Mouse (Mus musculus) neural tube, embryonic 12.5 days (tissue): ENCODE data around the gene Xrcc1. TPM values are rescaled to one million over a fixed set of nuclear protein-coding genes. Genes with fewer than 3 reads are reported as not detected.
A peak's percentile ranks its signal among the peaks of the same experiment; 100 is the strongest.
"Not testable (repeated sequence)": the region's sequence is repeated elsewhere in the genome, so short reads cannot be mapped to it uniquely, and the experiment has no call there.

Experiments
- ATAC-seq: fragments of 200-750 bp; cut with Nextera tagmentation; 2 replicates; pipeline ENCODE4 v1.8.0; 2017; ENCODE audit warnings: low read depth, mild to moderate bottlenecking, moderate TSS enrichment, moderate library complexity; ENCODE audit not compliant: low FRiP score
- H3K27ac ChIP-seq: fragments of 300-500 bp; sonication (generic); 2 replicates; pipeline ENCODE4 v1.5.1; 2016
- H3K27me3 ChIP-seq: fragments of 300-500 bp; sonication (generic); replicated peaks from 2 replicates; pipeline ENCODE4 v1.6.1; 2016; ENCODE audit warnings: mild to moderate bottlenecking
- H3K36me3 ChIP-seq: fragments of 300-500 bp; sonication (generic); 2 replicates; pipeline ENCODE4 v1.6.1; 2016; ENCODE audit warnings: mild to moderate bottlenecking
- H3K4me1 ChIP-seq: fragments of 300-500 bp; sonication (generic); 2 replicates; pipeline ENCODE4 v1.6.1; 2016
- H3K4me2 ChIP-seq: fragments of 300-500 bp; sonication (generic); replicated peaks from 2 replicates; pipeline ENCODE4 v1.6.1; 2016; ENCODE audit warnings: mild to moderate bottlenecking
- H3K4me3 ChIP-seq: fragments of 300-500 bp; sonication (generic); 2 replicates; pipeline ENCODE4 v1.5.1; 2016
- H3K9ac ChIP-seq: fragments of 300-500 bp; sonication (generic); 2 replicates; pipeline ENCODE4 v1.6.1; 2016; ENCODE audit warnings: mild to moderate bottlenecking
- H3K9me3 ChIP-seq: fragments of 300-500 bp; sonication (generic); 2 replicates; pipeline ENCODE4 v1.6.1; 2016; ENCODE audit warnings: mild to moderate bottlenecking
- WGBS: fragments of 180-500 bp; shearing (Covaris S2); methylation state at CpG from one replicate; pipeline ENCODE4 v1.1.7; 2016; 5-methylcytosine and 5-hydroxymethylcytosine counted together
- polyA plus RNA-seq: library from polyadenylated mRNA; unstranded; fragments of >200 nt; fragmentation: Nextera tagmentation; extraction: Ambion mirVana; gene quantifications from 2 replicates; pipeline ENCODE4 v1.2.1, GENCODE M21; 2016

Xrcc1 gene
- polyA plus RNA-seq, 1 experiment from 2014 or later = 83.4 TPM

DNA sequence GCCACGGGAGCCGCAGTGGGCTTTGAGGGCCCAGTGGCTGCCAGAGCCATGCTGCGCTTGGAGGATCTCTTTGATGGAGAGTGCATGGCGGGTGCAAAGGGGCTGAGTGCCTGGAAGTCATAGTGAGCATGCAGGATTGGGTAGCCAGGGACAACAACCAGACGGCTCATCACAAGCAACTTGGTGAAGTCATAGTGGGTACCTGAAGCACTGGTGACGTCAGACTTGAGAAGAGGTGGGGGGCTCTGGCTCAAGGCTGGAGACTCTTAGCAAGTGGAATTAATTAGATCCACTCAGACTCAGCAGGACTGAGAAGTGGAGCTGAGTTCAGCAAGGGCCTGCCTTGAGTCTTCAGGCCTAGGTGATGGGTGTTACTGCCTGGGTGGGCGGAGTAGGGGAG lies 33.7 kb upstream of the Xrcc1 start, which contains the start of gene AC161166.1:
Gene AC161166.1 (minus strand): TSS at position 101 of the 400 bp plus-strand sequence.
- no peaks in the 10 kb centered on the region for H3K27me3 ChIP-seq
- peaks cover 7% of the 10 kb centered on the region; the same call in 1 of the 2 replicates for H3K4me1 ChIP-seq
- no peak within 1 kb of the TSS for H3K4me2 ChIP-seq
- WGBS = 91% methylated on average over 7 of the region's 7 CpGs
- H3K9me3 ChIP-seq = no peaks in the 10 kb centered on the region
- ATAC-seq = no peak
- no peak within 1 kb of the TSS for H3K4me3 ChIP-seq
- H3K27ac ChIP-seq = no peak within 1 kb of the TSS
- H3K36me3 ChIP-seq = peaks cover 58% of the 10 kb centered on the region
- H3K9ac ChIP-seq = no peak within 1 kb of the TSS

DNA sequence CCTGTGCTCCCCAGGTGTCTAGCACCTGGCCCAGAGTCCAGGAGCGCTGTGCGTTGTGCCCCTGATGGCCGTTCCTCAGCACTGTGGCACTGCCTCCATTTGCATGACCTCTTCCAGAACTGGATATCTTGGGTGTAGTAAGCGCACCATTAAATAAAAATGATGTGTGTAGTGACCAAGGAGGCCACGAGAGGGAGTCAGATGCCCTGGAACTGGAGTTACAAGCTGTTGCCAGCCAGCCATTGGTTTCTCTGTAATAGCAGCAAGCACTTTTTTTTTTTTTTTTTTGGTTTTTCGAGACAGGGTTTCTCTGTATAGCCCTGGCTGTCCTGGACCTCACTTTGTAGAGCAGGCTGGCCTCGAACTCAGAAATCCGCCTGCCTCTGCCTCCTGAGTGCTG lies 29.8 kb upstream of the Xrcc1 start:
- not testable (repeated sequence) for H3K4me3 ChIP-seq, H3K9ac ChIP-seq, H3K4me2 ChIP-seq, H3K9me3 ChIP-seq, ATAC-seq, H3K4me1 ChIP-seq, H3K27ac ChIP-seq, H3K27me3 ChIP-seq
- WGBS = 67% methylated on average over 8 of the region's 8 CpGs
- H3K36me3 ChIP-seq = peaks cover 53% of the 10 kb centered on the region

DNA sequence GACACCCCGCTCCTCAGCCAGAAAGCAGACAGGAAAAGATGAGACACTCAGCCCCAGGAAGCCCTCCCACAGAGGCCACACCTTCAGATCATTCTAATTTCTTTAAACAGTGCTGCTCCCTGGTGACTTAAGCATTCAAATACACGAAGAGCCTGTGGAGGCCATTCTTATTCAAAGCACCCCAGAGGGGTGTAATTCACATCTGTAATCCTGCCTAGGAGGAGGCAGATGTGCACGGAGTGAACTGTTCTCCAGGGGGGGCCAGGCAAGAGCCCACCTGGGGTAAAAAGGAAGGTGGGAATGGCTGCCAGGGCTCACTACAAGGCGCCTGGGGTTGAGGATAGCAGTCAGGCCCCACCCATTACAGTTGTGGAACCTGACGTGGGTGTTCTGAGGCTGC lies 29.0 kb upstream of the Xrcc1 start:
- no peak overlapping the region for H3K4me3 ChIP-seq
- no peak for ATAC-seq
- H3K27ac ChIP-seq = no peak overlapping the region
- 40% methylated on average over 5 of the region's 5 CpGs for WGBS
- H3K9me3 ChIP-seq = no peaks in the 10 kb centered on the region
- H3K27me3 ChIP-seq = no peaks in the 10 kb centered on the region
- no peak overlapping the region for H3K9ac ChIP-seq
- no peaks in the 10 kb centered on the region for H3K4me1 ChIP-seq
- H3K4me2 ChIP-seq = no peak overlapping the region
- peaks cover 49% of the 10 kb centered on the region for H3K36me3 ChIP-seq

DNA sequence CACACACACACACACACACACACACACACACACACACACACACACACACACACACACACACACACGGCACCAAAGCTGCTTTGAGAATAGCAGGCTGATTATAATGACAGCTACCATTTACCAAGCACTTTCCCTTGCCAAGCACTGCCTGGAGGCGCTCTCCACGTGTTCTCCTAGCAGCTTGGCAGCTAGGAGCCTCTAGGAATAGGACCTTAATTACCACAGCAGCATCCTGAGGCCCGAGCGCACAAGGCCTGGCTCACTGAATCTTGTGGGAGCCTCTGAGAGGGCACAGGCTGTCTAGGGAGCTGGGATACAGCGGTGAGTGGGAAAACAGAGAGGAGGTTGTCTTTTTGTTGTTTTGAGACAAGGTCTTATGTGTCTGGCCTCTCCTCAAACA lies 28.4 kb upstream of the Xrcc1 start:
- Histone ChIP-seq H3K4me1 (no peaks in the 10 kb centered on the region), H3K4me3 (no peak overlapping the region), H3K4me2 (no peak overlapping the region), H3K27me3 (no peaks in the 10 kb centered on the region), H3K9me3 (no peaks in the 10 kb centered on the region), H3K9ac (no peak overlapping the region), H3K36me3 (peaks cover 47% of the 10 kb centered on the region), H3K27ac (no peak overlapping the region)
- WGBS = 53% methylated on average over 6 of the region's 6 CpGs
- no peak for ATAC-seq

DNA sequence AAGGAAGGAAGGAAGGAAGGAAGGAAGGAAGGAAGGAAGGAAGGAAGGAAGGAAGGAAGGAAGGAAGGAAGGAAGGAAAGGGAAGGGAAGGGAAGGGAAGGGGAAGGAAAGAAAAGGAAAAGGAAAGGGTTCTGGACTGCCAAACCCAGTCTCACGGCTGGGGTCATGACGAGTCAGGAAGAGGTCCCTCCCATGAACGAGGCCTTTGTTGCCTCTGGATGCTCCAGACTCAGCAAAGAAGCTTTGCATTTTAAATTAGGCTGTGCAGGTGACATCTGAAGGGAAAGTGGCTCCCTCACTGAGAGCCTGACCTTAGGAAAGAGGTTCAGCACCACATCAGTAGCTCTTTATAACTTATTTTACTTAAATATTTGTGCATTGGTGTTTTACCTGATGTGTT lies 27.0 kb upstream of the Xrcc1 start:
- Histone ChIP-seq H3K4me1 (no peaks in the 10 kb centered on the region), H3K4me3 (no peak overlapping the region), H3K4me2 (no peak overlapping the region), H3K9me3 (no peaks in the 10 kb centered on the region), H3K36me3 (peaks cover 36% of the 10 kb centered on the region), H3K27ac (no peak overlapping the region), H3K27me3 (no peaks in the 10 kb centered on the region), H3K9ac (no peak overlapping the region)
- ATAC-seq = no peak
- WGBS = 61% methylated on average over 3 of the region's 3 CpGs

DNA sequence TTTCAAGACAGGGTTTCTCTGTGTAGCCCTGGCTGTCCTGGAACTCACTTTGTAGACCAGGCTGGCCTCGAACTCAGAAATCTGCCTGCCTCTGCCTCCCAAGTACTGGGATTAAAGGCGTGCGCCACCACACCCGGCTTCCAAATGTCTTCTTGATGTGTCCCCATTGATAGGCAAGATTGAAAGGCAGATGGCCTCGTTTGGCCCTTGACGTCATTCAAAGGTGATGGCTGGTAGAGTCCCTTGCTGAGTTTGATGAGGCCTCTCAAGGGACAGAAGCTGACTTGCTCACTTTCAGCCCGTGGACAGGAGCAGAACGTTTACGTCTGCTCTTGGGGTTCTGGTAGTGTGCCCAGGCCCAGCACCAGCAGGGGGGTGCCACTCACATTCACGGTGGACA lies 26.0 kb upstream of the Xrcc1 start:
- not testable (repeated sequence) for H3K4me2 ChIP-seq, ATAC-seq, H3K27me3 ChIP-seq, H3K9ac ChIP-seq, H3K4me3 ChIP-seq, H3K4me1 ChIP-seq, H3K27ac ChIP-seq, H3K9me3 ChIP-seq
- H3K36me3 ChIP-seq = peaks cover 27% of the 10 kb centered on the region
- 88% methylated on average over 10 of the region's 10 CpGs for WGBS

DNA sequence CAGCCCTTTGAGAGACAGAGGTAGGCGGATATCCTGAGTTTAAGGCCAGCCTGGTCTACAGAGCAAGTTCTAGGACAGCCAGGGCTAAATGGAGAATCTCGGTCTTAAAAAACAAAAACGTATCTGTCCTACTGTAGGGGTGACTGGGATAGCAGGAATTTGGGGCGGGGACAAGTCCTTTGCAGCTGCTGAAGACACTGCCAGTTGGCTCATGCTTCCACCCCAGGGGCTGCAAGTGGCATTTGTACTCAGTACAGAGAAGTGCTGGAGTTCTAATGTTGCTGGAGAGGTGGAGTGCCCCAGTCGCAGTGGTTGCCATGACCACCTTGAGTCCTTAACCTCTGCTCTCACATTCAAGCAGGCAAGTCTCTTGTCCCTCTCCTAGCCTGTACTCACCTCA lies 23.3 kb upstream of the Xrcc1 start:
- WGBS = 59% methylated on average over 5 of the region's 5 CpGs
- no peaks in the 10 kb centered on the region for H3K27me3 ChIP-seq

DNA sequence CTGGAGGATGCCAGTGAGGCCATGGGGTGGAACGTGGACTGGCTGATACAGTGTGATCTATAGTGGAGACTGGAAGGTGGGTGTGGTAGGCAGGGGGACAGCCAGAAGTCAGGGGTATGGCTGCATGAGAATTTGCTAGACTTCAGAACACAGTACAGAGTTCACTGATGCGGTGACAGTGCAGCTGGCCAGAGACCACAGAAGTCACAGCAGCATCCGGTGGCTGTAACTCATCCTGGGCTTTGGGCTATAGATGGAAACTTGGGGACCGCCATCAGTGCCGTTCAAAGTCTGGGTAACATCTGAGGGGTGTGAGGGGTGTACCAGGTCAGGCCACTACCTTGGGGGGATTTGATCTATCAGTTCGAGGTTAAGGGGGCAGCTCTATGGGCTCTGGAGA lies 22.4 kb upstream of the Xrcc1 start:
- Histone ChIP-seq H3K36me3 (peaks cover under 1% of the 10 kb centered on the region; the same call in 1 of the 2 replicates), H3K27me3 (no peaks in the 10 kb centered on the region), H3K4me3 (no peak overlapping the region), H3K27ac (no peak overlapping the region), H3K4me2 (no peak overlapping the region), H3K9me3 (no peaks in the 10 kb centered on the region), H3K4me1 (no peaks in the 10 kb centered on the region), H3K9ac (no peak overlapping the region)
- no peak for ATAC-seq
- WGBS = 87% methylated on average over 6 of the region's 6 CpGs

More for the DNA sequence above, 23.3 kb upstream of the Xrcc1 start:
- Histone ChIP-seq H3K9me3 (no peaks in the 10 kb centered on the region), H3K4me1 (no peaks in the 10 kb centered on the region), H3K27ac (no peak overlapping the region), H3K4me3 (no peak overlapping the region), H3K4me2 (no peak overlapping the region), H3K36me3 (peaks cover 4% of the 10 kb centered on the region; the same call in 1 of the 2 replicates), H3K9ac (no peak overlapping the region)
- ATAC-seq = no peak

DNA sequence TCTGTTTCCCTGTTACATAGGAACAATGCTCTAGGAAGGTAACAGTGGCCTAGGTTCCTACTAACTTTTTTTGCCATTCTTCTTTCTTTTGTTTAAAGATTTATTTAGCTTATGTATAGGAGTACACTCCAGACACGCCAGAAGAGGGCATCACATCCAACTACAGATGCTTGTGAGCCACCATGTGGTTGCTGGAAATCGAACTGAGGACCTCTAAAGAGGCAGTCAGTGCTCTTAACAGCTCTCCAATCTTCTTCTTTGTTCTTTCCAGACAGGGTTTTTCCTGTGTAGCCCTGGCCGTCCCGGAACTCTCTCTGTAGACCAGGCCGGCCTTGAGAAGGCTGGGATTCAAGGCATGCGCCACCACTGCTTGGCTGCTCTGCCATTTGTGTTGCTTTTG lies 21.1 kb upstream of the Xrcc1 start:
- Histone ChIP-seq H3K27me3 (no peaks in the 10 kb centered on the region), H3K9ac (no peak overlapping the region), H3K4me1 (peaks cover 7% of the 10 kb centered on the region), H3K4me3 (no peak overlapping the region), H3K9me3 (no peaks in the 10 kb centered on the region), H3K36me3 (no peaks in the 10 kb centered on the region), H3K4me2 (no peak overlapping the region), H3K27ac (no peak overlapping the region)
- 80% methylated on average over 6 of the region's 6 CpGs for WGBS
- no peak for ATAC-seq

DNA sequence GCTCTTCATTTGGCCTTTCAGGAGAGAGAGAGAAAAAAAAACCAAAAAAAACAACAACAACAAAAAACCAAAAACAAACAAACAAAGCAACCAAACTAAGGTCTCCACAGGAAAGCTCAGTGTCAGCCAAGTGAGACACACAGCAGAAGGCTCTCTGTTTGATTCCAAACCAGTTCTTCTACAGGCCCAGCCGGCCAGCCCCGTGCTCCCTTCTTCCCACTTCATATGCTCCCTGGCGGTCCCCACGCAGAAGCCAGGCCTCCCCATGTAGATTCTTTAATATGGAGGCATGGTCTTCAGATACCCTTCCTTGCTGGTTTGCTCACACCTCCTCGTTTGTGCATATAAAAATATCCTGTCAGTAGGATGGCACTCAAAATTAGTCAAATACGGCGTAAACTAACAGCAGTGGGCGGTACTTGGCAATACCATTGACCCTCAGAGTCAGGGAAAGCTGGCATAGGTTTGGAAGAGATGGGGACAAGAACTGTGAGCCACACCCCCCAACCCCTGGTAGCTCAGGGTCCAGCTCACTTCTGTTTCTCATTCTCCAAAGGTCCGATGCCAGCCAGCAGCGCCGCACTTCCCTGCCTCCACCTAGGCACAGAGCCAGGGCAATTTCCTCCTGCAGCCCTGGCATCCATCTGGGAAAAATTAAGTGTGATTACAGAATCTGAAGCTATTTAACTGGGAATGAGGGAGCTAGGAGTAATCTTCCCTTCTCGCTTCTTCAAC lies 20.2 kb upstream of the Xrcc1 start:
- Histone ChIP-seq H3K27ac (no peak overlapping the region), H3K4me2 (no peak overlapping the region), H3K27me3 (no peaks in the 10 kb centered on the region), H3K4me1 (peaks cover 7% of the 10 kb centered on the region), H3K9ac (no peak overlapping the region), H3K4me3 (no peak overlapping the region), H3K36me3 (no peaks in the 10 kb centered on the region), H3K9me3 (no peaks in the 10 kb centered on the region)
- 89% methylated on average over 12 of the region's 12 CpGs for WGBS
- ATAC-seq = no peak

DNA sequence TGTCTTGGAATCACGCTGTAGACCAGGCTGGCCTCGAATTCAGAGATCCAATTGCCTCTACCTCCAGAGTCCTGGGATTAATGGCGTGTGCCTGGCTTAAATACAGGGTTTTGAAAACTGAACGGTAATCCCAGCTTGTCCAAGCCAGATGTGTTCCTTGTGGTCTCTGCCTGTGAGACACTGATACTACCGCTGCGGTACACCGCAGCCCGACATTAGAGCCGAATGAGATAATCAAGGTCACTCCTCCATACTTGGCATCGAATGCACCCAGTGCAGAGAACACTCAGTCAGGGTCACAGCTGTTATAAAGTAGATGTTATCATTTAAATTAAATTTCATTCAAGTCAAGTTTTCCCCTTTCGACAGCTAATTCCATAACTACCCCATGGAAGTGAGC lies 17.2 kb upstream of the Xrcc1 start:
- Histone ChIP-seq H3K4me1 (peaks cover 23% of the 10 kb centered on the region), H3K9ac (no peak overlapping the region), H3K9me3 (no peaks in the 10 kb centered on the region), H3K4me2 (no peak overlapping the region), H3K36me3 (peaks cover 9% of the 10 kb centered on the region), H3K27me3 (peaks cover 10% of the 10 kb centered on the region), H3K27ac (no peak overlapping the region), H3K4me3 (no peak overlapping the region)
- ATAC-seq = no peak
- 93% methylated on average over 11 of the region's 11 CpGs for WGBS

DNA sequence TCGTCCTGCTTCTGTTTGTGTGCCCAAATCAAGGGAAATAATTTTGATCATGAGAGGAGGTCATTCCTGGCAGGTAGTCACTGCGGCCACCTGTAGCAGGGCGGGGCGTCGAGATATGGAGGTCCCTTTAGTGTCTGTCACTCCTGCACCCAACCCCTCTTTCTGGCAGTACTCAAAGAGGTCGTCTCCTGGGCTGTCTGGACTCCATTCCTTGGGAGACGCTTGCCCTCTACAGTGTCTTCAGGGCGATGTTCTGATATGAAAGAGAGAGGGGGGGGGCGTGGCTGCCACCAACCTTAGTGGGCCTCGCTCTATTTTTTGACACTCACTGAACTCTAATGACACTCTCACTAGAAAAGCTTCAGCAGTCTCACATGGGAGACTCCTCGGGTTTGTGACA lies 16.5 kb upstream of the Xrcc1 start:
- Histone ChIP-seq H3K4me2 (peak overlapping the region; percentile 95), H3K4me3 (peak overlapping the region; percentile 69), H3K9me3 (no peaks in the 10 kb centered on the region), H3K27ac (no peak overlapping the region), H3K27me3 (peaks cover 14% of the 10 kb centered on the region), H3K9ac (peak overlapping the region; percentile 92), H3K4me1 (peaks cover 28% of the 10 kb centered on the region), H3K36me3 (peaks cover 15% of the 10 kb centered on the region)
- 65% methylated on average over 11 of the region's 11 CpGs for WGBS
- peak; percentile 2; the same call in 1 of the 2 replicates for ATAC-seq
